In genomic region chr5:142936336-142936719, GRCm38 (mm10) we compare ENCODE assay signal across 7 mouse cellular contexts. TPM values are rescaled to one million over a fixed set of nuclear protein-coding genes. Genes with fewer than 3 reads are reported as not detected.
DNase-seq lines count a peak whose midpoint lies in the region; ATAC-seq lines count a peak whose summit lies in the region.

No protein-coding gene starts in this region.

- intact Hi-C loops in left cerebral cortex, postnatal 36 days (cut with DNase I) = loop anchor here (1.0 kb wide), 2 partner anchors 101 to 130 kb away; no protein-coding TSS in a partner anchor

- no peaks in the 10 kb centered on the region for H3K27me3 ChIP-seq in intestine, embryonic 16.5 days (replicated peaks; ENCODE audit: control insufficient read depth, insufficient read depth, low read length)
- H3K27me3 ChIP-seq in midbrain, embryonic 10.5 days (ENCODE audit: low read depth, poor library complexity, severe bottlenecking) = peaks cover 3% of the 10 kb centered on the region; the same call in 1 of the 2 replicates

- H3K9ac ChIP-seq in intestine, embryonic 16.5 days (ENCODE audit: low read depth, low read length) = peak overlapping the region; percentile 53

- peaks cover 8% of the 10 kb centered on the region; the same call in 1 of the 2 replicates for H3K4me1 ChIP-seq in intestine, embryonic 16.5 days (ENCODE audit: control insufficient read depth, insufficient read depth, low read length)
- peaks cover 22% of the 10 kb centered on the region for H3K4me1 ChIP-seq in midbrain, embryonic 10.5 days

- no peaks in the 10 kb centered on the region for H3K36me3 ChIP-seq in intestine, embryonic 16.5 days (ENCODE audit: control insufficient read depth, insufficient read depth, low read length)
- H3K36me3 ChIP-seq in midbrain, embryonic 10.5 days = no peaks in the 10 kb centered on the region

- peak; percentile 65 for DNase-seq in adrenal gland, adult 8-10 months
- peak; percentile 72 for DNase-seq in embryo, embryonic 11.5 days (ENCODE audit: low read depth, low spot score)
- peak; percentile 76 for DNase-seq in gastrocnemius, postnatal 4 days (ENCODE audit: low spot score in 2 of 2)
- peak; percentile 78 to 81 for DNase-seq in left cerebral cortex, postnatal 36 days (ENCODE audit: low spot score in 2 of 2)
- peak; percentile 86 for DNase-seq in midbrain, embryonic 10.5 days (ENCODE audit: low spot score)
- DNase-seq in right cerebral cortex, postnatal 36 days (ENCODE audit: low spot score in 2 of 2) = peak; percentile 56 to 70

- ATAC-seq in intestine, embryonic 16.5 days = peak; percentile 49

- peak overlapping the region; percentile 55 for H3K4me2 ChIP-seq in intestine, embryonic 16.5 days (ENCODE audit: low read depth, low read length)

- 0 out of 2 replicates have a peak overlapping the region, but pooled peaks have one; percentile 30 for H3K27ac ChIP-seq in intestine, embryonic 16.5 days (ENCODE audit: low read length)
- H3K27ac ChIP-seq in midbrain, embryonic 10.5 days (replicated peaks) = peak overlapping the region; percentile 69

- H3K4me3 ChIP-seq in intestine, embryonic 16.5 days (ENCODE audit: low read length) = peak overlapping the region; percentile 29
- peak overlapping the region; percentile 43 for H3K4me3 ChIP-seq in midbrain, embryonic 10.5 days

- WGBS in intestine, embryonic 16.5 days = 4% methylated on average over 17 of the region's 17 CpGs
- WGBS in midbrain, embryonic 10.5 days = 4% methylated on average over 17 of the region's 17 CpGs

- no peaks in the 10 kb centered on the region for H3K9me3 ChIP-seq in intestine, embryonic 16.5 days (ENCODE audit: control insufficient read depth, low read length)
- no peaks in the 10 kb centered on the region; the same call in 1 of the 2 replicates for H3K9me3 ChIP-seq in midbrain, embryonic 10.5 days (replicated peaks)

RNA-seq across cellular contexts. Expression of gene Fscn1, which starts 23.8 kb away (rescaled TPM):
- 10 to 100 TPM; 22.0 to 33.6 (median 31.7) TPM for total RNA-seq in adrenal gland, adult 8-10 months (2022)
- total RNA-seq in gastrocnemius, postnatal 4 days (2021) = 100 to 1,000 TPM; 182 to 208 TPM
- polyA plus RNA-seq in intestine, embryonic 16.5 days (2015; fragmentation: Nextera tagmentation; extraction: Ambion mirVana) = 120 and 129 TPM in 2 replicates
- total RNA-seq in left cerebral cortex, postnatal 36 days (2021) = 100 to 1,000 TPM; 310 to 396 TPM
- polyA plus RNA-seq in midbrain, embryonic 10.5 days (2016; fragmentation: Nextera tagmentation; extraction: Ambion mirVana) = 675 and 709 TPM in 2 replicates

RNA-seq across cellular contexts. Expression of gene Actb, which starts 29.8 kb away (rescaled TPM):
- total RNA-seq in adrenal gland, adult 8-10 months (2022) = 1,000 to 10,000 TPM; 3,015 to 3,481 (median 3,228) TPM
- 1,000 to 10,000 TPM; 2,802 to 2,810 TPM for total RNA-seq in gastrocnemius, postnatal 4 days (2021)
- polyA plus RNA-seq in intestine, embryonic 16.5 days (2015; fragmentation: Nextera tagmentation; extraction: Ambion mirVana) = 14,111 and 16,287 TPM in 2 replicates
- 1,000 to 10,000 TPM; 2,229 to 2,541 TPM for total RNA-seq in left cerebral cortex, postnatal 36 days (2021)
- polyA plus RNA-seq in midbrain, embryonic 10.5 days (2016; fragmentation: Nextera tagmentation; extraction: Ambion mirVana) = 12,690 and 13,877 TPM in 2 replicates

RNA-seq across cellular contexts. Expression of gene Fbxl18, which starts 41.1 kb away (rescaled TPM):
- 10 to 100 TPM; 14.0 to 18.5 (median 15.1) TPM for total RNA-seq in adrenal gland, adult 8-10 months (2022)
- total RNA-seq in gastrocnemius, postnatal 4 days (2021) = 1 to 10 TPM; 9.7 to 9.8 TPM
- polyA plus RNA-seq in intestine, embryonic 16.5 days (2015; fragmentation: Nextera tagmentation; extraction: Ambion mirVana) = 7.7 and 10.3 TPM in 2 replicates
- total RNA-seq in left cerebral cortex, postnatal 36 days (2021) = 10 to 100 TPM; 30.4 to 34.1 TPM
- polyA plus RNA-seq in midbrain, embryonic 10.5 days (2016; fragmentation: Nextera tagmentation; extraction: Ambion mirVana) = 23.4 and 24.6 TPM in 2 replicates

Comparison
In these comparisons a context has a peak if more than half of its experiments do, and no peak if none do; other contexts are left out.
1. Peak in every context shown above with its lines: DNase-seq, ATAC-seq, H3K4me3 ChIP-seq and H3K27ac ChIP-seq.
2. RNA of gene Fscn1, which starts 23.8 kb away (total RNA-seq): 310 to 396 TPM in left cerebral cortex, postnatal 36 days and 182 to 208 TPM in gastrocnemius, postnatal 4 days; 22.0 to 33.6 TPM in adrenal gland, adult 8-10 months; every median in the first group is over 4 times any median in the second.